Mouse (Mus musculus): ENCODE data around the gene Samd4. TPM values are rescaled to one million over a fixed set of nuclear protein-coding genes. Genes with fewer than 3 reads are reported as not detected.

Gene Samd4
- 16.5 and 17.9 TPM in 2 replicates for polyA plus RNA-seq (2016; fragmentation: Nextera tagmentation; extraction: Ambion mirVana)

- Histone ChIP-seq H3K36me3 (0 out of 2 replicates have a peak, but pooled peaks cover 3% of the 10 kb centered on the region), H3K4me2 (peak within 1 kb of the TSS; percentile 88), H3K9me3 (replicated peaks) (no peaks in the 10 kb centered on the region), H3K27me3 (replicated peaks) (no peaks in the 10 kb centered on the region), H3K9ac (peak within 1 kb of the TSS; percentile 91), H3K4me1 (replicated peaks) (peaks cover 27% of the 10 kb centered on the region), H3K4me3 (peak within 1 kb of the TSS; percentile 65), H3K27ac (ENCODE audit: poor library complexity, severe bottlenecking) (peak within 1 kb of the TSS; percentile 97)
- ATAC-seq (ENCODE audit: insufficient number of reproducible peaks, low FRiP score) = peak; percentile 76
- under 1% methylated on average over 54 of the region's 54 CpGs for WGBS
Measured at GRCm38 (mm10) chr14:46882431-46883067, at the start of gene Samd4. TSS of gene Samd4 (plus strand) at chr14:46882854.

GRCm38 (mm10) chr14:46839326-46839725 lies 43.3 kb upstream of the Samd4 start:
- Histone ChIP-seq H3K9me3 (replicated peaks) (no peaks in the 10 kb centered on the region), H3K36me3 (peaks cover 27% of the 10 kb centered on the region), H3K4me2 (no peak overlapping the region), H3K9ac (no peak overlapping the region), H3K27ac (ENCODE audit: poor library complexity, severe bottlenecking) (no peak overlapping the region), H3K4me1 (replicated peaks) (peaks cover 16% of the 10 kb centered on the region), H3K27me3 (replicated peaks) (no peaks in the 10 kb centered on the region), H3K4me3 (no peak overlapping the region)
- no peak for ATAC-seq (ENCODE audit: insufficient number of reproducible peaks, low FRiP score)
- WGBS = 57% methylated on average over 4 of the region's 4 CpGs

- WGBS = 87% methylated on average over 11 of the region's 11 CpGs
Measured at GRCm38 (mm10) chr14:46845706-46846105, 36.9 kb upstream of the Samd4 start.

GRCm38 (mm10) chr14:46848063-46848590 lies 34.5 kb upstream of the Samd4 start:
- 82% methylated on average over 4 of the region's 4 CpGs for WGBS
- Histone ChIP-seq H3K9ac (no peak overlapping the region), H3K4me2 (no peak overlapping the region), H3K9me3 (replicated peaks) (no peaks in the 10 kb centered on the region), H3K4me3 (no peak overlapping the region), H3K27ac (ENCODE audit: poor library complexity, severe bottlenecking) (no peak overlapping the region), H3K4me1 (replicated peaks) (0 out of 2 replicates have a peak, but pooled peaks cover 2% of the 10 kb centered on the region), H3K36me3 (peaks cover 25% of the 10 kb centered on the region), H3K27me3 (replicated peaks) (no peaks in the 10 kb centered on the region)
- no peak for ATAC-seq (ENCODE audit: insufficient number of reproducible peaks, low FRiP score)

More at GRCm38 (mm10) chr14:46845706-46846105, 36.9 kb upstream of the Samd4 start:
- Histone ChIP-seq H3K4me1 (replicated peaks) (peaks cover 13% of the 10 kb centered on the region), H3K4me2 (no peak overlapping the region), H3K4me3 (no peak overlapping the region), H3K9me3 (replicated peaks) (no peaks in the 10 kb centered on the region), H3K36me3 (peaks cover 42% of the 10 kb centered on the region), H3K27ac (ENCODE audit: poor library complexity, severe bottlenecking) (no peak overlapping the region), H3K27me3 (replicated peaks) (no peaks in the 10 kb centered on the region), H3K9ac (no peak overlapping the region)
- no peak for ATAC-seq (ENCODE audit: insufficient number of reproducible peaks, low FRiP score)

GRCm38 (mm10) chr14:46848736-46849135 lies 33.9 kb upstream of the Samd4 start:
- H3K4me3 ChIP-seq = no peak overlapping the region
- H3K36me3 ChIP-seq = peaks cover 25% of the 10 kb centered on the region
- no peaks in the 10 kb centered on the region for H3K9me3 ChIP-seq (replicated peaks)
- 86% methylated on average over 5 of the region's 5 CpGs for WGBS
- ATAC-seq (ENCODE audit: insufficient number of reproducible peaks, low FRiP score) = no peak
- H3K9ac ChIP-seq = no peak overlapping the region
- no peaks in the 10 kb centered on the region for H3K27me3 ChIP-seq (replicated peaks)
- H3K4me1 ChIP-seq (replicated peaks) = 0 out of 2 replicates have a peak, but pooled peaks cover 2% of the 10 kb centered on the region
- H3K27ac ChIP-seq (ENCODE audit: poor library complexity, severe bottlenecking) = no peak overlapping the region
- no peak overlapping the region for H3K4me2 ChIP-seq

- no peak overlapping the region for H3K27ac ChIP-seq (ENCODE audit: poor library complexity, severe bottlenecking)
- no peak overlapping the region for H3K9ac ChIP-seq
- ATAC-seq (ENCODE audit: insufficient number of reproducible peaks, low FRiP score) = no peak
- H3K9me3 ChIP-seq (replicated peaks) = no peaks in the 10 kb centered on the region
- 83% methylated on average over 1 of the region's 1 CpGs for WGBS
- H3K4me1 ChIP-seq (replicated peaks) = no peaks in the 10 kb centered on the region
- H3K36me3 ChIP-seq = peaks cover 23% of the 10 kb centered on the region
- no peak overlapping the region for H3K4me2 ChIP-seq
- H3K27me3 ChIP-seq (replicated peaks) = no peaks in the 10 kb centered on the region
- no peak overlapping the region for H3K4me3 ChIP-seq
Measured at GRCm38 (mm10) chr14:46849769-46850168, 32.9 kb upstream of the Samd4 start.

GRCm38 (mm10) chr14:46853677-46854076 lies 29.0 kb upstream of the Samd4 start:
- no peak for ATAC-seq (ENCODE audit: insufficient number of reproducible peaks, low FRiP score)
- 62% methylated on average over 11 of the region's 11 CpGs for WGBS

GRCm38 (mm10) chr14:46862922-46863321 lies 19.7 kb upstream of the Samd4 start:
- Histone ChIP-seq H3K4me2 (no peak overlapping the region), H3K9ac (no peak overlapping the region), H3K27me3 (replicated peaks) (no peaks in the 10 kb centered on the region), H3K4me1 (replicated peaks) (no peaks in the 10 kb centered on the region), H3K4me3 (no peak overlapping the region), H3K27ac (ENCODE audit: poor library complexity, severe bottlenecking) (no peak overlapping the region), H3K9me3 (replicated peaks) (no peaks in the 10 kb centered on the region), H3K36me3 (peaks cover 9% of the 10 kb centered on the region; the same call in 1 of the 2 replicates)
- ATAC-seq (ENCODE audit: insufficient number of reproducible peaks, low FRiP score) = no peak
- WGBS = 92% methylated on average over 5 of the region's 5 CpGs

More at GRCm38 (mm10) chr14:46853677-46854076, 29.0 kb upstream of the Samd4 start:
- H3K9ac ChIP-seq = no peak overlapping the region
- peaks cover 10% of the 10 kb centered on the region for H3K36me3 ChIP-seq
- H3K27ac ChIP-seq (ENCODE audit: poor library complexity, severe bottlenecking) = no peak overlapping the region
- H3K4me1 ChIP-seq (replicated peaks) = no peaks in the 10 kb centered on the region
- no peak overlapping the region for H3K4me2 ChIP-seq
- H3K4me3 ChIP-seq = no peak overlapping the region
- no peaks in the 10 kb centered on the region for H3K27me3 ChIP-seq (replicated peaks)
- no peaks in the 10 kb centered on the region for H3K9me3 ChIP-seq (replicated peaks)

GRCm38 (mm10) chr14:46880935-46881334 lies 1.7 kb upstream of the Samd4 start:
- H3K4me1 ChIP-seq (replicated peaks) = peaks cover 15% of the 10 kb centered on the region
- H3K27ac ChIP-seq (ENCODE audit: poor library complexity, severe bottlenecking) = no peak overlapping the region
- H3K9ac ChIP-seq = no peak overlapping the region
- H3K9me3 ChIP-seq (replicated peaks) = no peaks in the 10 kb centered on the region
- WGBS = 4% methylated on average over 10 of the region's 10 CpGs
- H3K36me3 ChIP-seq = no peaks in the 10 kb centered on the region
- peak overlapping the region; percentile 88 for H3K4me2 ChIP-seq
- H3K27me3 ChIP-seq (replicated peaks) = no peaks in the 10 kb centered on the region
- peak overlapping the region; percentile 65; the same call in 1 of the 2 replicates for H3K4me3 ChIP-seq
- no peak for ATAC-seq (ENCODE audit: insufficient number of reproducible peaks, low FRiP score)

GRCm38 (mm10) chr14:46881581-46882430 lies 848 bp upstream of the Samd4 start:
- ATAC-seq (ENCODE audit: insufficient number of reproducible peaks, low FRiP score) = peak; percentile 7; the same call in 1 of the 2 replicates
- WGBS = 4% methylated on average over 40 of the region's 40 CpGs
- peak overlapping the region; percentile 91 for H3K9ac ChIP-seq
- peak overlapping the region; percentile 97 for H3K27ac ChIP-seq (ENCODE audit: poor library complexity, severe bottlenecking)
- peaks cover 20% of the 10 kb centered on the region for H3K4me1 ChIP-seq (replicated peaks)
- peak overlapping the region; percentile 88 for H3K4me2 ChIP-seq
- H3K27me3 ChIP-seq (replicated peaks) = no peaks in the 10 kb centered on the region
- peak overlapping the region; percentile 65 for H3K4me3 ChIP-seq
- H3K9me3 ChIP-seq (replicated peaks) = no peaks in the 10 kb centered on the region
- H3K36me3 ChIP-seq = no peaks in the 10 kb centered on the region

Data from heart, embryonic 12.5 days (tissue).